Mouse (Mus musculus): Measurements from ENCODE around the gene Kptn.

The Kptn gene

GRCm38 (mm10) chr7:16125829-16126228 is 6.1 kb downstream of the Kptn start:
- DNase-seq, result no peak

DNA sequence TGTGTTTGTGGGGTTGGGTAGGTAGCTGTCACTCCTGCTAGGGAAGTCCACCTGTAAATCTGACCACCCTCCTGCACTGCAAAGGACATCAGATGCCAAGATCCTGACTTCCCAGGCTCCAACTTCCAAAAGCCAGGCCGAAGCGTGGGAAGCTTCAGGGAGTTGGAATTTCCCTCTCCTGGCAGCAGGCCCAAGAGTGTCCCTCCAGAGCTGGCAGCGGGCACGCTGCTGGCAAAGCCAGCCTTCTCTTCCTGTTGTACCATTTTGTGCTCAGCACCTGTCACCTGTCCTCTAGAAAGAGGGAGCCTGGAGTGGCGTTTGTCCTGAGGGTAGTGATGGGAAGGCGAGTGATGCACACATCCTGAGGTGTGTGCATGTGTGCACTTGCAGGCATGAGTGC is 8.6 kb downstream of the Kptn start:
- DNase-seq, result no peak

DNA sequence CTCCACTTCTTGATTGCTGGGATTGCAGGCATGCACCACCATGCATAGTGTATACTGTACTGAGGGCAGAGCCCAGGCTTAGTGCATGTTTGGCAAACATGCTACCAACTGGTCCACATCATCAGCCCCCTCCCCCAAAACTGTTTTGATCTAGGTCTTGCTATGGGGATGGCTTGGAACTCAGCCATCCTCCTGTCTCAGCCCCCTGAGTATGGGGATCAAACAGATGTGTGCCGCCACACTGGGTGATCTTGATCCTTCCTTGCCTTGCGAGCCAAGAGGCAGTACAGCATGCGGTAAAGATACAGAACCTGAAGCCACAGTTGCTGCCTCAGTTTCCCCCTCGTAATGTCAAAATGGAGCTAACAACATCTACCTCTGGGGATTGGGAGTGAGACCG is 9.2 kb downstream of the Kptn start:
- no peak for DNase-seq

- peak in 1 of 2 experiments; percentile 25 for DNase-seq
Observed at GRCm38 (mm10) chr7:16129421-16129845, 9.7 kb downstream of the Kptn start, which contains the start of gene Slc8a2. Slc8a2 (plus strand) TSS chr7:16129826.

- no peak for DNase-seq
Observed at GRCm38 (mm10) chr7:16129846-16130691, 10.4 kb downstream of the Kptn start.

DNA sequence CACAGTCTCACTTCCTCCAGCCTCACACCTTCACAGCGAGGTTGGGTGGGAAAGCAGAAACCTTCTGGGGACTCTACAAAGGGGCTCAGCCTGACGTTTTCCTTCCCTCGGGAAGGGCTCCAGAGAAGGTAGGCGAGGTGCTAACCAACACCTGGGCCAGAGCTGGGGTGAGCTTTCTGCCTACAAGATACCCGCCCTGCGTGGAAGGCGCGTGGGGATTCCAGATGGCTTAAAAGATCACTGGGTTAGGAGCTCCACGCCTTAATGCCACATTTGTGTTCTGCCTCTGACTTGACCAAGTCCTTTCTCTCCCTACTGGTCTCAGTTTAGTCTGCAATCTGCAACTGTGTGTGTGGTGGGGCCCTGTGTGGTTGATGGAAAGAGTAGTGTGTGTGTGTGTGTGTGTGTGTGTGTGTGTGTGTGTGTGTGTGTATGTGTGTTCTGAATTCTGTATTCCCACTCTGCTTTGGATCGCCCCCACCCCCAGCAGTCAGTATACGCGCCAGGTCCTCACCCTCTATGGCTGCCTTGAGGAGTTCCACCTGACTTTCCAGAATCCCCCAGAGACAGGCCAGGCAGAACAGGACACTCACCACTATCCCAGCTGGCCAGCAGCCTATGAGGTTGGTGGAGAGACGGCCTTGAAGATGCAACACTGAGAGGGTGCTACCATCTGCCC is 11.4 kb downstream of the Kptn start:
- no peak for DNase-seq

GRCm38 (mm10) chr7:16132161-16132581 is 12.5 kb downstream of the Kptn start:
- DNase-seq, result no peak

GRCm38 (mm10) chr7:16132926-16133325 is 13.2 kb downstream of the Kptn start:
- DNase-seq, result no peak

GRCm38 (mm10) chr7:16133691-16134090 is 14.0 kb downstream of the Kptn start:
- DNase-seq, result no peak

DNA sequence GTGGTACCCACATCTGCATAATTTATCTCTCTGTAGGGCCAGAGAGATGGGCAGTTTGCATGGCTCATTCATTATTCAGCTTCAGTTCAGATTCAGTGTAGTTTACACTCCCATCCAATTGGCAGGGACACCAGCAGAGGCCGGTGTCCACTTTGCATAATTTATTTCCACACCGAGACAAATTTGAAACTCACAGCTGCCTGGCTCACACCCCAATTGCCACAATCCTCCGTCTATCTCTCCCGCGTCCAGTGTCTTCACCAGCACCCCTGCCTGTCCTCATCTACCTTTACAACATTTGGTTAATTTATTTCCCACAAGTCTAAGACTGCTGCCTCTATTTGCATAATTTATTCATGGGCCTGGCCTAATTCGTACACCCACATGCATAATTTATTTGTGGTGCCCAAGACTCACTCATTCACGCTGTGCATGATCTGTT is 15.3 kb downstream of the Kptn start:
- no peak for DNase-seq

- no peak for DNase-seq
Observed at GRCm38 (mm10) chr7:16146489-16147410, 27.1 kb downstream of the Kptn start.

DNA sequence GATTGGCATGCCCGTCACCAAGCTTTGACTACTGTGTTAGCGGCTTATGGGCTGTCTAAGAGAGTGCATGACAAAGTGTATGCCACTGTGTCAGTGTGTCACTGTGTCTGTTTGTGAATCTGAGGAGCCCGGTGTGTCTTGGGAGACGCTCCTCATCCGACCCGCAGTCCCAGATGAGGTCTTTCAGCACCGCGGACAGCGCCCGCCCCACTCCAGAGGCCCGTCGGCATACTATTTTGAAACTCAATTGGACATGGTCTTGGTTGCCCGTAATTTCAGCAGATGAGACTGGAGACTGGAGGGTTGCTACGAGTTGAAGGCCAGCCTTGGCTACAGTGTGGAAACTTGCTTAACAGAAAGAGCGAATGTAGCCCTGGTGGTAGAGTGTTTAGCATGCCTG is 27.9 kb downstream of the Kptn start:
- no peak for DNase-seq

- no peak for DNase-seq
Observed at GRCm38 (mm10) chr7:16149241-16149640, 29.5 kb downstream of the Kptn start.

GRCm38 (mm10) chr7:16150191-16151145 is 30.8 kb downstream of the Kptn start:
- DNase-seq, result no peak

GRCm38 (mm10) chr7:16153522-16153921 is 33.8 kb downstream of the Kptn start:
- no peak for DNase-seq

DNA sequence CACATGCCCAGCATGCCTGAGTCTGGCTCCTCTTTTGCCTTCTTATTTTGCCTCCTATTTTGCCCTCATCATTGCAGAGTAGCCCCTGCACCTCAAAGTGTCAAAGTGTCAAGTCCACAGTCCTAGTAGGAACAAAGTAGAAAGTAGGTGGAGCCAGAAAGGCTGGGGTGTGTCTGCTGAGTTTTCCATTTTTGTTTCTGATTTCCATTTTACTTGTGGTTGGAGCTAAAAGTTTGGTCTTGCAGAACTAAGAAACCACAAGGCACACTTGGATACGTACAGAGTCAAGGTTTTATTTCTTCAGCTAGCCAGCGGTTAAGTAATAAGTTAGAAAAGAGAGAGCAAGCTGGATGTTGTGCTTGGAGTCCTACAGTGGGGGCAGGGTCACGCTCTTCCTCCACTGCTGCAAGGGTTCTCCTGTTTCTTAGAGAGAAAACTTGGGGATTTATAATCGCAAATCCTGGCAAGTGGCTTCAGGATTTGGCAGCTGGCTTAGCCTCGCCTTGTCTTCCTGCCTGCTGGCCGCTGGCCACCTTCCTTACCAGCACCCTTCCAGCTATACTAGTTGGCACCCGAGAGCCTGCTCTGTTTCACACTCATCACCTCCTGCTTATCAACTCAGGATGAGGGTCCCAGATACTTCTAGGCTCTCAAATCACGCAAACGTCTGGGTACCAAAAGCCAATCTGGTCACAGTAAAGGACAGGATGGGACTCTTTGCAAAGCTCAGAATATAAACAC is 35.6 kb downstream of the Kptn start:
- DNase-seq, result no peak

DNA sequence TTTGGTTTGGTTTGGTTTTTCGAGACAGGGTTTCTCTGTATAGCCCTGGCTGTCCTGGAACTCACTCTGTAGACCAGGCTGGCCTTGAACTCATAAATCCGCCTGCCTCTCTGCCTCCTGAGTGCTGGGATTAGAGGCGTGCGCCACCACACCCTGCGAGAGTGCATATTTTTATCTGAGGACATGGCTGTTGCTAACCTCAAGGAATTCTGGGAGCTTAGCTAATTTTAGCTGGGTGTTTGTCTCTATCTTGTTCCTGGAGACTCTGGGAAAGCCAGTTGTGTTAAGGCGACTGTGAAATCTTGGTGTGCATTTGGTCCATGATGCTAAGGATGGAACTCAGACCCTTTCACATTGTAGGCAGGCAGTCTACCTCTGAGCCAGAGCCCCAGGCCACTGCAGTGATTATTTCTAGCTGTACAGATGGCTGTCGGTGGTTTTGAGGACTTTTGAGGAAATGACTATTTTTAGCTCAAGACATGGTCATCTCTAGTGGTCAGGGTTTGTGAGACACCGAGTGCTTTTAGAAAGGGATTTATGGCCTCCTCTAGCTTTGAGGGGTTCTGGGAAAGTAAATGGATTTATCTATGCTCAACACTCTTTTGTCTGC is 36.5 kb downstream of the Kptn start:
- no peak for DNase-seq

GRCm38 (mm10) chr7:16158735-16159134 is 39.0 kb downstream of the Kptn start:
- no peak for DNase-seq

GRCm38 (mm10) chr7:16160702-16161101 is 41.0 kb downstream of the Kptn start:
- DNase-seq, result no peak

DNA sequence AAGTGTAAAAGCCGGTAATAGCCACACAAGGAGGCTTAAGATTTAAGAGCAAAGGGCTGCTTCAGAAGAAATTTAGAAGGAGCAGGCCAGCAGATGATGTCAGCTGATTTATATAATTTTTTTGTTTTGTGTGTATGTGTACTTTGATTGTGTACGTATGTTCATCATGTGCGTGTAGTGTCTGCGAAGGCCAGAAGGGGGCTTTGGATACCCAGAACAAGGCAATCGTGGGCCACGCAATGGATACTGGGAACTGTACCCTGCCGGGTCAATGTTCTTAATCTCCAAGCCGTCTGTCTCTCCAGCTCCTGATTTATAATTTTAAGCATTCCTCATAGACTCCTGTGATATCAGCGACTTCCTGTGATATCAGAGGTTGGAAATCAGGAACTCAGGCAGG is 41.6 kb downstream of the Kptn start:
- no peak for DNase-seq

DNA sequence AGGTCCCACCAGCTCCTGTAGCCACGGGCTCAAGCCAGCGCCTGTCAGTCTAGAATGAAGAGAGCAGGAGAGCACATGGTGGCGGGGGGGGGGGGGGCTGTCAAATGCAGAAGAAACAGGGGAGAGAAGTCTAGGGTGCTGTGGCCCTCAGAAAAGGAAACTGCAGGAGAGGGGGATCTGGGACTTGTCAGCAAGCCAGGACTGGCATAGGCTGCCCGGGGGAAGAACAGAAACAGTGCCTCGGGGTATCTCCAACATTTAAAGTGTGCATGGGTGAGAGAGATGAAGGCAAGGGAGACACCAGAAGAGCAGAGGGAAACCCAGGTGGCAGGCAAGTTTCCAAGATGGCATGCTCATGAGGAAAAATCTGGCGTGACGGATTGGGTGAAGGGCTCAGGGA is 42.3 kb downstream of the Kptn start:
- no peak for DNase-seq

All from thymus, adult 18-20 months (tissue).